Comparison of ENCODE assay signal across 8 mouse cellular contexts in the genomic region with DNA sequence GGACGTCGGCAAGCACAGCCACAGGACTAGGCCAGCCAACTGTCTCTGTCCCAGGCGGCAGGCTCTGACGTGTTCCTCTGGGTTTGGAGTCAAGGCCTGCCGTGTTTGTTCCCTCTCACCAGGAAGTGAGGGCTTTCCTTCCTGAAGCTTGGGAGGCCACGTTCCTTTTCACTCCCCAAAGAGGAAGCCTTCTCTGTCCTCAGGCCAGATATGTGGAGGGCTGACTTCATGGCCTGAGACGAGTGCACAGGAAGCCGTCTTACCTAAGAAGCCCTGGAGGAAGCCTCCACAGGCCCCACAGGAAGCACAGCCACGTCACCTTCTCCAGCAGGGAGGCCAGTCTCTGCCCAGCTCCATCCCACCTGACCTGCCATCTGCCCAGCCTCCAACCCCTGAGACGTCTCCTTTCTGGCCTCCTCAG. TPM values are rescaled to one million over a fixed set of nuclear protein-coding genes. Genes with fewer than 3 reads are reported as not detected.
DNase-seq lines count a peak whose midpoint lies in the region; ATAC-seq and TF ChIP-seq lines count a peak whose summit lies in the region.

No protein-coding gene starts in this region.

- no peaks in the 10 kb centered on the region; the same call in 1 of the 2 replicates for H3K27me3 ChIP-seq in E14TG2a.4 (ENCODE audit: insufficient read depth, low read length)

- H3K9me3 ChIP-seq in E14TG2a.4 (ENCODE audit: low read length): no peaks in the 10 kb centered on the region

- ATAC-seq in monocyte, adult 5-6 weeks (replicated peaks; ENCODE audit: insufficient number of reproducible peaks, low FRiP score, low TSS enrichment, poor library complexity, severe bottlenecking): peak; percentile 67
- ATAC-seq in inflammation-experienced regulatory T-cells, adult 6 months: no peak
- ATAC-seq in frontal cortex, adult (ENCODE audit: low TSS enrichment): no peak

- peak; percentile 65 to 72 for DNase-seq in heart, postnatal 14 days
- peak; percentile 42 for DNase-seq in liver
- no peak for DNase-seq in layer of hippocampus, adult 18-20 months (ENCODE audit: low spot score in 2 of 2)

- peak overlapping the region; percentile 99 for H3K27ac ChIP-seq in brown adipose tissue, adult 24 weeks (replicated peaks; ENCODE audit: low read depth, low read length)

- H3K36me3 ChIP-seq in E14TG2a.4 (ENCODE audit: insufficient read depth, low read length): no peaks in the 10 kb centered on the region

- H3K4me1 ChIP-seq in E14TG2a.4 (replicated peaks; ENCODE audit: low read depth, low read length): peaks cover 21% of the 10 kb centered on the region
- H3K4me1 ChIP-seq in brown adipose tissue, adult 24 weeks (ENCODE audit: control insufficient read depth, insufficient read depth, insufficient read length, low read length): peaks cover 16% of the 10 kb centered on the region

- H3K4me3 ChIP-seq in E14TG2a.4 (replicated peaks; ENCODE audit: low read length): peak overlapping the region; percentile 17; the same call in 1 of the 2 replicates
- no peak overlapping the region for H3K4me3 ChIP-seq in brown adipose tissue, adult 24 weeks (ENCODE audit: insufficient read depth, low read depth, low read length)

- no peak for TF ChIP-seq CTCF in E14TG2a.4 (conservative IDR thresholded peaks at IDR 0.05; ENCODE audit: low read length)

- intact Hi-C loops in heart, postnatal 14 days (cut with DNase I): loop anchor here (2.0 kb wide), 1 partner anchor 49 kb away; no protein-coding TSS in a partner anchor

RNA-seq across cellular contexts. Expression of a gene that starts 50.2 kb away (rescaled TPM):
- polyA plus RNA-seq in brown adipose tissue, adult 24 weeks (2012; ENCODE audit: insufficient read depth, insufficient read length, missing spikeins): 9.6 and 39.2 TPM in 2 replicates
- total RNA-seq in heart, postnatal 14 days (2021): 10 to 100 TPM; 41.4 to 72.2 TPM
- total RNA-seq in monocyte, adult 5-6 weeks (2017): 146 to 224 TPM (median 193 TPM) in 3 replicates
- 1 to 10 TPM; 2.5 to 3.8 (median 2.7) TPM for polyA plus RNA-seq in inflammation-experienced regulatory T-cells, adult 6 months (2017; shearing (Covaris generic))
- total RNA-seq in layer of hippocampus, adult 18-20 months (2021): 10 to 100 TPM; 17.0 to 20.1 TPM

Comparison
In these comparisons a context has a peak if more than half of its experiments do, and no peak if none do; other contexts are left out.
1. DNase-seq: peak in heart, postnatal 14 days (2 of 2) and liver (single experiment); none in layer of hippocampus, adult 18-20 months (0 of 2).